9 mouse cellular contexts compared by ENCODE assay signal in the genomic region with DNA sequence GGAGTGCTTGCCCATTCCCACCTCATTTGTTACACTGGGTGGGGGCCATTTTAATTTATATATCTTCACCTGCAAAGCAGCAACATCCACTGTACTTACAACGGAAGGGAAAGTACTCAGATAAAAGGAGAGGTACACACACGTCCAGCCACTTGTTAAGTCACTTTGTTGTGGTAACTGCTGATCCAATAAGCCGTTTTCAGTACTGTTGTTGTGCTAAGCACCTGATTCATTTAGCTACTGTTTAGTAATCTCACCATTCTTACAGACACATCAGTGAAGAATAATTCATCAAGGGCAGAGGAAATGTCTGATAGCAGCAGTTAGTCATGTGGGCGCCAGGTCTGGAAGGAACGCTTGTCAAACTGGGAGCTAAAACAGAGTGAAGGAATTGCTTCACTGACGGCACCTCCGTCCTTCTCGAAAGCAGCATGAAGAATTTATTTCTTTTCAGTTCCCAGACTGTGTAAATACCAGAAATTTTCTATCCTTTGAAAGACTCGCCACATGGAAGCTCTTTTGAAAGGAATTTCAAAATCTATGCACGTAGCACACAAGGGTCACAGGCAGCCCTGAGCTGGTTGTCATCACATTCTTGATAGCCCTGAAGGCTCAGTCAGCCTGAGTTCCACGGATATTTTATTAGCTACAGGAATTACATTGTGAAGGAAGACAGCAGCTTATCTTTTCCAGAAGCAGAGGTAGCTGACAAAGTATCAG.
DNase-seq lines count a peak whose midpoint lies in the region; ATAC-seq and TF ChIP-seq lines count a peak whose summit lies in the region.
"Had no signal": no experiment of that assay in that cellular context is flagged by ENCODE, and none has a peak within 500 bp of the region (broad histone marks: within the 10 kb centered on the region; RNA-seq: fewer than 3 reads in every experiment).

No protein-coding gene starts in this region.

- WGBS in intestine, postnatal 0 days = 47% methylated on average over 11 of the region's 11 CpGs
- 34% methylated on average over 11 of the region's 11 CpGs for WGBS in intestine, embryonic 15.5 days
- whole genome bisulfite sequencing in midbrain, embryonic 13.5 days = 45% methylated on average over 11 of the region's 11 CpGs

- peak overlapping the region; percentile 85 for H3K27ac ChIP-seq in intestine, postnatal 0 days (ENCODE audit: low read depth, low read length)
- H3K27ac ChIP-seq in intestine, embryonic 15.5 days = no peak overlapping the region
- H3K27ac ChIP-seq in midbrain, embryonic 13.5 days = peak overlapping the region; percentile 61
- no peak overlapping the region for H3K27ac ChIP-seq in gastrocnemius, adult 2 months
- H3K27ac ChIP-seq: liver, embryonic 14.5 days had no signal

- H3K4me3 ChIP-seq in intestine, postnatal 0 days (ENCODE audit: low read depth, low read length) = no peak overlapping the region
- no peak overlapping the region for H3K4me3 ChIP-seq in intestine, embryonic 15.5 days (replicated peaks)
- no peak overlapping the region for H3K4me3 ChIP-seq in midbrain, embryonic 13.5 days (replicated peaks)
- no peak overlapping the region for H3K4me3 ChIP-seq in gastrocnemius, adult 2 months

- H3K9ac ChIP-seq in intestine, postnatal 0 days (ENCODE audit: low read depth, low read length) = no peak overlapping the region
- no peak overlapping the region for H3K9ac ChIP-seq in intestine, embryonic 15.5 days
- no peak overlapping the region for H3K9ac ChIP-seq in midbrain, embryonic 13.5 days (replicated peaks)
- H3K9ac ChIP-seq: liver, embryonic 14.5 days had no signal

- peak; percentile 10 for DNase-seq in NIH3T3 (ENCODE audit: low read depth)
- DNase-seq in fibroblast of lung, adult 2 months (ENCODE audit: low read depth) = peak; percentile 63
- DNase-seq in thymus, postnatal 10 days (ENCODE audit: low spot score in 2 of 2) = no peak
- no peak for DNase-seq in gastrocnemius, adult 2 months
- DNase-seq: spleen, adult 18-20 months had no signal

- intact Hi-C loops in gastrocnemius, adult 2 months (cut with DNase I) = no loop called here

- no peak for TF ChIP-seq CTCF in intestine, postnatal 0 days (IDR thresholded peaks at IDR 0.05; ENCODE audit: low read depth)
- TF ChIP-seq CTCF in gastrocnemius, adult 2 months (IDR thresholded peaks at IDR 0.05) = no peak

- peaks cover 4% of the 10 kb centered on the region; the same call in 1 of the 2 replicates for H3K4me1 ChIP-seq in intestine, postnatal 0 days (replicated peaks; ENCODE audit: control insufficient read depth, insufficient read depth, low read length)
- peaks cover 15% of the 10 kb centered on the region; the same call in 1 of the 2 replicates for H3K4me1 ChIP-seq in intestine, embryonic 15.5 days (replicated peaks)
- H3K4me1 ChIP-seq in midbrain, embryonic 13.5 days (replicated peaks) = peaks cover 17% of the 10 kb centered on the region

- ATAC-seq in intestine, postnatal 0 days = no peak
- no peak for ATAC-seq in intestine, embryonic 15.5 days
- ATAC-seq in midbrain, embryonic 13.5 days = peak; percentile 10; the same call in 1 of the 2 replicates

- no peaks in the 10 kb centered on the region for H3K9me3 ChIP-seq in intestine, postnatal 0 days (ENCODE audit: control insufficient read depth)
- no peaks in the 10 kb centered on the region for H3K9me3 ChIP-seq in intestine, embryonic 15.5 days
- no peaks in the 10 kb centered on the region for H3K9me3 ChIP-seq in midbrain, embryonic 13.5 days

- no peaks in the 10 kb centered on the region for H3K27me3 ChIP-seq in intestine, postnatal 0 days (replicated peaks; ENCODE audit: control insufficient read depth, insufficient read depth, low read length)
- no peaks in the 10 kb centered on the region for H3K27me3 ChIP-seq in intestine, embryonic 15.5 days (replicated peaks)
- H3K27me3 ChIP-seq in midbrain, embryonic 13.5 days = no peaks in the 10 kb centered on the region

- no peaks in the 10 kb centered on the region for H3K36me3 ChIP-seq in intestine, postnatal 0 days (ENCODE audit: control insufficient read depth, insufficient read depth)
- no peaks in the 10 kb centered on the region for H3K36me3 ChIP-seq in intestine, embryonic 15.5 days
- no peaks in the 10 kb centered on the region for H3K36me3 ChIP-seq in midbrain, embryonic 13.5 days

- H3K4me2 ChIP-seq in intestine, postnatal 0 days (replicated peaks; ENCODE audit: low read depth) = no peak overlapping the region
- H3K4me2 ChIP-seq in intestine, embryonic 15.5 days (replicated peaks) = no peak overlapping the region
- H3K4me2 ChIP-seq in midbrain, embryonic 13.5 days (replicated peaks) = no peak overlapping the region; the same call in 1 of the 2 replicates

Comparison
In these comparisons a context has a peak if more than half of its experiments do, and no peak if none do; other contexts are left out.
1. H3K27ac ChIP-seq: peak in intestine, postnatal 0 days (single experiment) and midbrain, embryonic 13.5 days (single experiment); none in intestine, embryonic 15.5 days (single experiment) and gastrocnemius, adult 2 months (single experiment).
2. DNase-seq: peak in NIH3T3 (single experiment) and fibroblast of lung, adult 2 months (single experiment); none in thymus, postnatal 10 days (0 of 2) and gastrocnemius, adult 2 months (single experiment).